Mouse (Mus musculus) kidney, adult 8-10 months (tissue): ENCODE data around the gene 1700086D15Rik.

ENCODE experiments used
- DNase-seq, 2 experiments: peaks; one replicate each; pipeline ENCODE4 v3.0.0; 2022

The 1700086D15Rik gene

DNA sequence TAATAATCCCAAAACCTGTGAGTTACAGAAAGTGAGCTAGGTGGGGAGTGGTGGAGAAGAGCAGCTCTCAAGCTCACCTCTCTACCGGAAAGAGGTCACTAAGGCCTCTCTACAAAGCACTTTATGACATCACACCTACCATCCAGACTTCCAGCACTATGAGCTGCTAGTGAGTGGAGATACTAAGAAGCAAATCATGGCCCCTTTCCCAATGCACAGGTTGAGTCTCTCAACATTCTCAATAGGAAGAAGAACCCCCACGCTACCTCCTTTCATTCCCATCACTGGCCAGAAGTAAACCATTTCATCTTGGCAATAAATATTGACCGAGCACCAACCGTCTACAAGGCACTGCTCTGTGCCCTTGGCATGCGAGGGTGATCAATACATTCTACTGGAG lies at the start of gene 1700086D15Rik:
Gene 1700086D15Rik, minus strand, starts transcription at position 101 of the 400 bp plus-strand sequence.
- no peak for DNase-seq

- no peak for DNase-seq
Measured at GRCm38 (mm10) chr11:65209441-65209840, 49.8 kb upstream of the 1700086D15Rik start.

GRCm38 (mm10) chr11:65205306-65205705 lies 45.6 kb upstream of the 1700086D15Rik start:
- no peak for DNase-seq

DNA sequence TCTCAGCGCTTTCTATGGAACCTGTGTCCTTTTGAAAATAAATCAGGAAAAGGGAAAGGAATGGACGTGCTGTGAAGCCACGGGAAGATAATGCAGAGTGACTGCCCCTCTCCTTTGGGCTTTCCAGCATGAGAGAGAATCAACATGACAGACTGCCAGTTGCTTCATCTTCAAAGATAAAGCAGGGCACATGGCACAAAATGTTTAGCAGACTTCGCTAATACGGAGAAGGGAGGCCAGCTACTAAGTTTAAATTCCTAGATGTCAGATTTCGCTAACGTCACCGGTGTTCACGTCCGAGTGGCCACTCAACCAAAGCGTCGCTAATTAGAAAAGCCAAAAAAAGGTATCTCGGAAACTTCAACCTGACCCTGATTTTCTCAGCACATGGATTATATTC lies 45.0 kb upstream of the 1700086D15Rik start:
- no peak for DNase-seq

- no peak for DNase-seq
Measured at GRCm38 (mm10) chr11:65203020-65203419, 43.3 kb upstream of the 1700086D15Rik start.

DNA sequence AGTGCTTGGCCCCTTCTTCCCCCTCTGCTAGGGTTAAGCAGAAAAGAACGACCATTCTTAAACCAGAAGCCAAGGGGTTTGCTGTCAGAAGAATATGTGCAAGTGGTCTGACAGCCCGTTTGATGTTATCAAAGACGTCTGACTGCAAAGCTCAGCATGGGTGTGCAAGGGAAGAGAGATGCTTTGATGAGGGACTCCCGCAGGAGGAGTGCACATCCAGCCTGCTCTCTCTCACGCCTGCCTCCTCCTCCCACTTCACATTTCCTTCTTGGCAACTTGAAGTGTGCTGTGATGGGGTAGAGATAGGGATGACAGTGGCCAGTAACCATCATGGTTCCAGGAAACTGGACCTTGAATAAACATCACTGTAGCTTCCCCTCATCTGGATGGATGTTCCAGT lies 42.5 kb upstream of the 1700086D15Rik start:
- no peak for DNase-seq

- DNase-seq = no peak
Measured at GRCm38 (mm10) chr11:65198026-65198425, 38.3 kb upstream of the 1700086D15Rik start.

DNA sequence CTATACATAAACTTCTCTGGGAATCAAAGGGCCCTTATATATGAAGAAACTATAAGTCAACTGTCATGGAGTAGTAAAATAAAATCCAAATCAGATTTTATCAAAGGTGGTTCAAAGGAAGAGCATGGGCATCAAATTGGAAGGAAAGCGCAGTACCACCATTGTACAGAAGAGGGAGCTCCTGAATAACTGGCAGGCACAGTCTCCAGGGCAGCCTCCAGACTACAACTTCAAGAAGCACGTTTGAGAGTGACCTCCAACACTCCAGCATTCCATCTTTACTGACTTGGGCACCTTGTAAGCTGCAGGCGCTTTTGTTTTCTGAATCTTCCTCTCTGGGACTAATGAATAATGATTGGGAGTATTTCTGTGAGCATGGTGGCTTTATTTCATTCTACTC lies 37.6 kb upstream of the 1700086D15Rik start:
- peak; percentile 39 to 68 for DNase-seq

GRCm38 (mm10) chr11:65186974-65187373 lies 27.3 kb upstream of the 1700086D15Rik start:
- DNase-seq = no peak

DNA sequence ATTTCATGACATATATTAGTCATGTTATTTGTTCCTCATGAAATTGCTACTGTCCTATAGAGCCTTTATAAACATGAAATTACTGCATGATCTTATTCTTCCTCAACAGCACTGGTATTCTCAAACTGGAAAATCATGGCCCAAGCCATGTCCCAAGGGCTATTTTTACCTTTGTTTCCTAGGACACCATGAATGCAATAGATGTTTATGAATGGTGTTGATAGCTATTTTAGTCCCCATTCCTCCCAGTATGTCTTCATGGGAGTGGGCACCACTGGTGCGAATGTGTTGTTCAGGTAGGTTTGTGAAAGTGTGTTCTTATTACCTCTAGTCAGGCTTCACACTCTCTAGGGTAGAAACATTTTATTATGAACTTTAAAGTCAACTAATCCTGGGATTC lies 25.4 kb upstream of the 1700086D15Rik start:
- no peak for DNase-seq

DNA sequence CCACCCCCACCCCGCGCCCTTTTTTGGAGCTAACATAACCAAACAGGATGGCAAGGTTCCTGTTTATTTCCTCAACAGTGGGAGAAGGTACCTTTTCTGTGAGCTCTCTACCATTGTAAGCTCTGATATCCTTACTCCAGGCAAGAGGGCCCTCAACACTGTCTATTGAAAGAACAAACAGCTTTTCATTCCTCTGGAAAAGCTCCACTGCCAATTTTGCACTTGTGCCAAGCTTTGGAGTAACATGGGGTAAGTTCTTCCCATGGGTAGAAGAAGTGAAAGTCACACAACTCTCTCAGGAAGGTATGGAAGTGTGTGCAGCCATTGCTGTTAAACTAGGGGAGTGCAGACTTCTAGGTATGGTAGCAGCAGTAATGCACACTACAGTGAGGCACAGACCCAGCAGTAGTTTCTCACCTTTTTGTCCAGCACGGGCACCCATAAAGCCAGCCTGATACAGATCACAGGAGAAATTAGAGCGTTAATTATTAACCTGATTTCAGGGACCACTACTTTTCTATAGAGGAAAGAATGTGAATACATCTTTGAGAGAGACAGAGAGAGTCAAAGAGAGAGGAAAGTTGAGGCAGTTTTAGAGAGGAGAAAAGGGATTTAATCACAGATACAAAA lies 10.5 kb upstream of the 1700086D15Rik start:
- no peak for DNase-seq

DNA sequence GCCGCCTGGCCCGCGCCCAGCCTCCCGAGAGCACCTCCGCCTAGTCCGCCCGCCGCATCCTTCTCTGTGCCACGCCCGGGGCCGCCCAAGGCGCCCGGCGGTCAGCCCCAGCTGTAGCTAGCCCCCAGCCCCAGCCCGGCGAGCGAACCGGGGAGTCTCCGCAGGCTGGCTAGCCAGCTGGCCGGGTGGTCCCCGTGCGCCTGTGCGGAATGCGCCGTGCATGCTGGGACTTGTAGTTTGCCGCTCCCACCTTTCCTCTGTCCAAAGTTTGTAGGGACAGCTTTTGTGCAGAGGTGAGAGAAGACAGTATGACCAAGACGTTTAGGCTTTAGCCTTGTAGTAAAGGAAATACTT lies 3.1 kb upstream of the 1700086D15Rik start, which contains the start of gene Arhgap44:
Gene Arhgap44, minus strand, starts transcription at position 195 of the 354 bp plus-strand sequence.
- peak; percentile 48 to 67 for DNase-seq

GRCm38 (mm10) chr11:65161881-65162766 lies 2.4 kb upstream of the 1700086D15Rik start:
- DNase-seq = peak; percentile 9 to 12

DNA sequence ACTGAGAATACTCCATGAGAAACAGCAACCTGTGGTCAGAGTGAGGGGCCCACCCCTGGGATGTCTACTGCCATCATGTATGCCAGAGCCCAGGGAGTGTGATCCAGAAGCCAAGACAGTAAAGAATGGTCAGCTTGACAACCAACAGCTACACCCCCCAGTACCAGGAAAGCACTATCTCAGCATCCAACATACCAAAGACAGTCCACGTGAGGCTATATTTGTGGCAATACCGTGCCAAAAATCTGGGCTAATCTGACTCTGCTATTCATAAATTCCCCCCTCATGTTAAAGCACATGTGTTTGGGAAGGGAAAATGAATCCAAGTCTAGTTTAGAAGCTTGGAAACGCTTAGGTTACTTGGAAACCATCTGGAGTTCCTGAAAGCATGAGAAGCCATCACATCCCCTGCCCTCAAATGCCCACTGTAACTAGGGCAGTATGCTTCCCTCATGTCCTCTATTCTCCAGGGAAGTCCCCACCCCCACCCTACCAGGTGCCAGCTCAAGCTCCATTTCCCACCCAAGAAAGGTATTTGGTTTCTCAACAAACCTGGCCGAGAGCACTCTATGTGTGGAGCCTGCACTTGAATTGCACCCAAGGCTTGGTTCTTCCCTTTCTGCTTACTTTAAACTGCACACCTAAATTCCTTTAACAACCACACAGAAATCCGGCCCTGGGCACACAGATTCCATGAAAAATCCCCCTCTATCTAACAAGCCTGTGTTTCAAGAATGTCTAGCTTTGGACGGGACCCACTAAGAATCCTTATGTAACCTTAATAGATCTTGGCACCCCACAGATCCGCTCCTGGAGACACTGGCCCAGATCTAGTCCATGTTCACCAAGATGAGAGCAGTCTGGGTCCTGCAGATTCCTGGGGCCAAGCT lies 1.5 kb upstream of the 1700086D15Rik start:
- no peak for DNase-seq

DNA sequence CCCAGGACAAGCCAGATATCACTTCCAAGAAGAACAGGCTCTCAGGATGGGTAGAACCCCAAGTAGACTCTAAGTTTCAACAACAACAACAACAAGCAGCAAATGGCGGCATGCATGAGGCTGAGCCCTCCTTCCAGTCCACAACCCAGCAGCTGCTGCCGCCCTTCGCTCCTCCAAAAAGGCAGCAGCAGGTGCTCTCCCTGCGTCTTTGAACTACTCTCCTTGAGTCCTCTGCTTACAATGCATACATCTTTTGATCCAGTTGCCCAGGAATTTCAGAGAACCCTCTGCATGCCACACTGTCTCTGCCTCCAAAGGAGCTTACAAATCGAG lies 1.1 kb downstream of the 1700086D15Rik start:
- no peak for DNase-seq

DNA sequence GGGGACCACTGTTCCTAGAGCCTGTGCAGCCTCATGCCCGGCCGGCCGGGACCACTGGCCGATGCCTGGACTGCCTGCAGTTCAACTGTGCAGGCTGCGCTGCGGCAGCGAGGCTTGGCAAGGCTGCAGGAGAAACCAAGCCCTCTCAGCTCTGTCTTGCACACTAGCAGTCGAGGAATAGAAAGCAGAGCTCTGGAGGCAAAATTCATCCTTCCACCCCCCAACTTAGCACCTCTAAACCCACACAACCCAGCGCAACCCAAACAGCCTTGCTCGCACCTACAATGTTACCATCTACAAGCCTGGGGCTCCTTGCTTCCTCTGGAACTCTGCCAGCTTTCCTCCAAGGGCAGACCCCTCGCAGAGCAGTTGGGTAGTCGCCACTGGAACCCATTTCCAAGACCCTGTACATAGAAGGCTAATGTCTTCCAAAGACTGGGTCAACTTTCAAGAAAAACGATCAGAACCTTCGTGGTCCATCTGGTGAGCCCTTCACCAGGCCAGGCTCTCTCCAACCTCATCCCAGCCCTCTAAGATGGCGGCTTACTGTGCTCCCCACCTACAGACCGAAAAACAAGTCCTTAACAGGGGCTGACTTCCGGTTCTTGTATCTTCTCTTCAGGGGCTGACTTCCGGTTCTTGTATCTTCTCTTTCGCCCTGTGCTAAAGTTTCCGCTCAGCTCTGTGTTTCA lies 1.6 kb downstream of the 1700086D15Rik start:
- DNase-seq = no peak

DNA sequence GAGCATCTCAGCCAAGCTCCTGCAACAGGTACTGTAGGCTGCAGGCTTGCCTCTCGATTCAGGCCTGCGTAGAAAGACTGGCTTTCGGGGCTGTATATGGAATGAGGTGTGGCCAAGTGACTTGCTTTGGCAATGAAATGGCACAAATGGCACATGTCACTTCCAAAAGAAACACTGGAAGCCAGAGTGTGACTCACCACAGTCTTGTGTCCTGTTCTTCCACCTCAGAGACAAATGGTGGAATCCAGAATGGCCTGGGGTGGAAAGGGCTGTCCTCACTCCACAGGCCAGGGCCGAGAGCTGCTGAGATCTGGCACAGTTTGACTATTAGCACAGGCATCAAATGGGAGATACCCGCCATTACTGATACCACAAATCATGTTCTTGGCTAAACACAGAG lies 6.7 kb downstream of the 1700086D15Rik start:
- DNase-seq = no peak

DNA sequence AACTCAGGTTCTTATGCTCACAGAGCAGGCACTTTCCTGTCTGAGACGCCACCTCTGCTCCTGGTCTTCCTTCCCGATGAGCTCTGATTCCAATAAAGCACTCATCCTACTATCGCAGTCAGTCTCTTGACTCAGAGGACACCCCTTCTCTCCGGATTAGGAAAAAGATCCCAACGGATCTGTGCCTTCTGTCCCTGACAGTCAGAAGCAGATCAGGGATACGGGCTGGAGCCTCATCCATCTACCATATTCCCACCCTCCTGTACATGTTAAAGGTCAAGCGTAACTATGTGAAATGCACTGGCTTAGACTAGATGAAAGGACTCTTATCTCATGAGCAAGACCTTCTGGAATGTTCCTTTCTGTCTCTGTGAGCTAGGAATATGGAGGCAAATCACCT lies 11.2 kb downstream of the 1700086D15Rik start:
- no peak for DNase-seq

- no peak for DNase-seq
Measured at GRCm38 (mm10) chr11:65142838-65143417, 16.8 kb downstream of the 1700086D15Rik start.

DNA sequence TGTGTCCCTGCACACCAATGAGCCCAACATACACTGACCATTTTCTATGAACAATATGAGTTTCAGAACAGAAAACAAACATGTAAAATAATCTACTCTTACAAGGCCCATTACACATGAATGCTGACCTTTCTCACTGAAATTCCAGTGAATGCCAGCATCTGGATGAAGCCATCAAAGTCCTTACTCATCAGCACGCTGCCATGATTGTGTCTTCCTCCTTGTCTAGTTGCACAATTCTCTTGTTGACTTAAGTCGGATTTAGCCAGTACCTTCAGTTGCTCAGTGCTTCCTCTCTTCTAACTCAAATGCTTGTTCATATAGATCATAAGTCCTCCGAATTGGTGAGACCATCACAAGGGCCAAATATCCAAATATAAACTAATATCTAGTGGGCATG lies 20.7 kb downstream of the 1700086D15Rik start:
- DNase-seq = no peak

DNA sequence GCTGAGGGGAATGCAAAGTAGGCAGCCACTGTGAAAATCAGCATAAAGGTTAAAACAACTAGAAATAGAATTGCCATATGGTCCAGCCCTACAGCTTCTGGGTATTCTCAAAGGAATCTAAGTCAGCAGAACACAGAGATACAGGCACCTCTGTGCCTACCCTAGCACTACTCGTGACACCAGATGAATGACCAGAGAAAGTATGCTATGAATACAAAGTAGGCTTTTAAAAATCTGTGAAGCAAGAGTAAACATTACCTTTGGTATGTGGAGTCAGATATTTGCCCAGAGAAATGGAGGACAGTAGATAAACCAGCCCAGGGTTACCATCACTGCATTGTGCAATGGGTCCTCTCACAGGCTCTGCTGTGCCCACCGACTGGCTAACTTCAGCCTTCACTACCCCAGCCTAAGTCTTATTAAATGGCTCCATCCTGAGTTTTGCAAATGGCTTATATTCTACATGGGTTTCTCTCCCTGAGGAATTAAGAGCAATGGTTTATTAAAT lies 22.5 kb downstream of the 1700086D15Rik start:
- no peak for DNase-seq

GRCm38 (mm10) chr11:65135251-65135739 lies 24.4 kb downstream of the 1700086D15Rik start:
- no peak for DNase-seq
